Mouse (Mus musculus) brain, embryonic 14.5 days (tissue): ENCODE measurements around the gene Dnajc19.

ENCODE experiments used
- CTCF ChIP-seq: fragments of 200-500 bp; IDR thresholded peaks from 2 replicates; pipeline ENCODE4 v1.5.1; 2012; ENCODE audit warnings: inconsistent platforms, mild to moderate bottlenecking, moderate library complexity, borderline replicate concordance; ENCODE audit not compliant: insufficient read depth, insufficient read length; ENCODE audit errors: extremely low read depth
- POLR2A ChIP-seq: fragments of 200-500 bp; IDR thresholded peaks from 2 replicates; pipeline ENCODE4 v1.6.1; 2012; ENCODE audit warnings: mild to moderate bottlenecking, inconsistent platforms, borderline replicate concordance; ENCODE audit not compliant: poor library complexity, insufficient read depth, insufficient read length, severe bottlenecking; ENCODE audit errors: extremely low read depth

DNA sequence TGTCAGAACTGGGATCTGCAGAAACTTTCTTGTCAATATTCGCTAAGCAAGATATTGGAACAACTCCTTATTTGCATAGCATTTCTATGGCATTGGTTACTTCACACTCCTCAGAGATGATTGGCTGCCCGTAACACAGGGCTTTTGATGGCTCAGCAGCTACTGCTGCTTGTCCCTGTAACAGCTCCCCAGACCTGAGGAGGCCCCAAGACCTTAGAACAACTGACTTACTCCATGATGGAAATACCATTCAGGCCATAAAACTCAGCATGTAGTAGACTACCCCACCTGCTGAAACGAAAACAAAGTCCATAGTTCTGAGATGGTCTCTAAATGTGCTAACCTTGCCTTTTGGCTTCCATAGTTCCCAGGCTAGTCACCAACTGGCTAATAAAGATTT, 74.3 kb downstream of the Dnajc19 start:
- TF ChIP-seq CTCF (no peak), POLR2A (no peak)
